Mouse (Mus musculus): ENCODE measurements around the gene Evi2. TPM values are rescaled to one million over a fixed set of nuclear protein-coding genes. Genes with fewer than 3 reads are reported as not detected.

Evi2 gene
- total and polyA plus RNA-seq, 2 experiments from 2014 or later: 0.19 TPM; not detected in 1

DNA sequence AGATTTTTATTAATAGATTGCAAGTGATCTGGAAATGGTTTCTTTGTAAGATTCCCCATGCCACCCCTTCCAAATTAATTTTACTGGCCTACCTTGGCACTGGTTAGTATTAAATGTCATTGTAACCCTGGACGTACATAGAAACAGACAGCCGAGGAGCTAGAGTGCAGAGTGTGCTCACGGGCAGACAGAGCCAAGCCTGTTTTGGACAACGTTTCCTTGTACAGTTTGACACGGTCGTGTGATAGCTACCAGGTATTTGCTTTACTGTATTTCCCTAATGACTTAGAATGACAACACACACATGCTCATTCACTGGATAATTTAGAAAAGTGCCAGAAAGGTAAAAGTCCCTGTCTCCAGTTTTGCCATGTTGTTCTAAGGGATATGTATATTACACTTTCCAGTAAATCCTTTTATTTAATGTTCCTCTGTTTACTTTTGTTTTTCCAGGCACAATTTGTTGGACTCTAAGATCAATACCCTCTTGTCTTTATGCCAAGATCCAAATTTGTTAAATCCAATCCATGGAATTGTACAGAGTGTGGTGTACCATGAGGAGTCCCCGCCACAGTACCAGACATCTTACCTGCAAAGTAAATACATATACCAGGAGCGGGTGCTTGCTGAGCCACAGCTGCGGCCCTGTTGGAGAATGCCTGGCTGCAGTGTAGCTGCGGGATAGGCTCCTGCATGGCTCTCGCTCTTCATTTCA lies 38.0 kb upstream of the Evi2 start:
- ATAC-seq (ENCODE audit: insufficient read depth, low read depth): no peak
- no peaks in the 10 kb centered on the region for H3K9me3 ChIP-seq (replicated peaks; ENCODE audit: control insufficient read depth, low read length)
- no peak overlapping the region for H3K4me3 ChIP-seq (ENCODE audit: low read depth, low read length)
- no peak for DNase-seq (ENCODE audit: low spot score)
- H3K36me3 ChIP-seq (replicated peaks; ENCODE audit: control insufficient read depth, insufficient read depth, low read length): peaks cover 65% of the 10 kb centered on the region
- H3K4me2 ChIP-seq (ENCODE audit: low read depth, low read length): no peak overlapping the region
- no peak overlapping the region for H3K27ac ChIP-seq (ENCODE audit: low read depth)
- 79% methylated on average over 11 of the region's 11 CpGs for WGBS
- no peaks in the 10 kb centered on the region for H3K4me1 ChIP-seq (ENCODE audit: control insufficient read depth, insufficient read depth)
- no peaks in the 10 kb centered on the region for H3K27me3 ChIP-seq (ENCODE audit: control insufficient read depth, insufficient read depth, low read length)
- no peak for TF ChIP-seq EP300 (IDR thresholded peaks at IDR 0.05; ENCODE audit: low read depth)
- TF ChIP-seq CTCF (IDR thresholded peaks at IDR 0.05; ENCODE audit: low read depth): no peak
- no peak overlapping the region for H3K9ac ChIP-seq (replicated peaks; ENCODE audit: low read depth, low read length)

DNA sequence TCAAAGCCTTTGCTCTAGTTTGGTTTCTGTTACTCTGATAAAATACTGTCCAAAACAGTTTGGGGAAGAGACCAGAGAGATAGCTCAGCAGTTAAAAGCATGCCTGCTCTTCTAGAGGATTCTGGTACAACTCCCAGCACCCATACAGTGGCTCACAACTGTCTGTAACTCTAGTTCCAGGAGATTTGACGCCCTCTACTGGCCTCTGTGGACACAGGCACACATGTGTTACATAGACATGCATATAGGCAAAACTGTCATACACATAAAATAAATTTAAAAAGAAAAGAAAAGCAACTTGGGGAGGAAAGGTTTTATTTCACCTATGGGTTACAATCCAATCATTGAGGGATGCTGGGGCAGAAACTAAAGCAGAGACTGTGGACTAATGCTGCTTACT lies 36.6 kb upstream of the Evi2 start:
- Histone ChIP-seq H3K9me3 (replicated peaks; ENCODE audit: control insufficient read depth, low read length) (no peaks in the 10 kb centered on the region), H3K4me1 (ENCODE audit: control insufficient read depth, insufficient read depth) (no peaks in the 10 kb centered on the region), H3K9ac (replicated peaks; ENCODE audit: low read depth, low read length) (no peak overlapping the region), H3K27me3 (ENCODE audit: control insufficient read depth, insufficient read depth, low read length) (no peaks in the 10 kb centered on the region), H3K4me2 (ENCODE audit: low read depth, low read length) (no peak overlapping the region), H3K27ac (ENCODE audit: low read depth) (no peak overlapping the region), H3K4me3 (ENCODE audit: low read depth, low read length) (no peak overlapping the region), H3K36me3 (replicated peaks; ENCODE audit: control insufficient read depth, insufficient read depth, low read length) (peaks cover 75% of the 10 kb centered on the region)
- 73% methylated on average over 1 of the region's 1 CpGs for WGBS
- DNase-seq (ENCODE audit: low spot score): no peak
- no peak for ATAC-seq (ENCODE audit: insufficient read depth, low read depth)
- no peak for TF ChIP-seq EP300 (IDR thresholded peaks at IDR 0.05; ENCODE audit: low read depth)
- no peak for TF ChIP-seq CTCF (IDR thresholded peaks at IDR 0.05; ENCODE audit: low read depth)

DNA sequence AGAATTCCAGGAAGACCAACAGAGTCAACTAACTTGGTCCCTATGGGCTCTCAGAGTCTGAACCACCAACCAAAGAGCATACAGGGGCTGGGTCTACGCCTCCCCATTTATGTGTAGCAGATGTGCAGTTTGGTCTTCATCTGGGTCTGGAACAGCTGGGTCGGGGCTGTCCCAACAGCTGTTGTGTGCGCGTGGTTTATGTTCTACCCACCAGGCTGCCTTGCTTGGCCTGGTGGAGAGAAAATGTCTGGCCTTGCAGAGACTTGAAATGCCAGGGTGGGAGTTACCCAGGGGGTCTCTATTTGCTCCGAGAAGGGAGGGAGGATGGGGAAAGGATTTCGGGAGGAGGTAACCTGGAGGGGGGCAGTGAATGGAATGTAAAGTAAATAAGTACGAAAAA lies 33.1 kb upstream of the Evi2 start:
- DNase-seq (ENCODE audit: low spot score) (no peak), ATAC-seq (ENCODE audit: insufficient read depth, low read depth) (no peak)
- WGBS: 91% methylated on average over 7 of the region's 7 CpGs
- H3K27ac ChIP-seq (ENCODE audit: low read depth): no peak overlapping the region
- H3K4me1 ChIP-seq (ENCODE audit: control insufficient read depth, insufficient read depth): no peaks in the 10 kb centered on the region
- peaks cover 80% of the 10 kb centered on the region for H3K36me3 ChIP-seq (replicated peaks; ENCODE audit: control insufficient read depth, insufficient read depth, low read length)
- no peak overlapping the region for H3K4me3 ChIP-seq (ENCODE audit: low read depth, low read length)
- TF ChIP-seq CTCF (IDR thresholded peaks at IDR 0.05; ENCODE audit: low read depth) (no peak), EP300 (IDR thresholded peaks at IDR 0.05; ENCODE audit: low read depth) (no peak)
- H3K27me3 ChIP-seq (ENCODE audit: control insufficient read depth, insufficient read depth, low read length): no peaks in the 10 kb centered on the region
- no peaks in the 10 kb centered on the region for H3K9me3 ChIP-seq (replicated peaks; ENCODE audit: control insufficient read depth, low read length)
- H3K9ac ChIP-seq (replicated peaks; ENCODE audit: low read depth, low read length): no peak overlapping the region
- H3K4me2 ChIP-seq (ENCODE audit: low read depth, low read length): no peak overlapping the region

DNA sequence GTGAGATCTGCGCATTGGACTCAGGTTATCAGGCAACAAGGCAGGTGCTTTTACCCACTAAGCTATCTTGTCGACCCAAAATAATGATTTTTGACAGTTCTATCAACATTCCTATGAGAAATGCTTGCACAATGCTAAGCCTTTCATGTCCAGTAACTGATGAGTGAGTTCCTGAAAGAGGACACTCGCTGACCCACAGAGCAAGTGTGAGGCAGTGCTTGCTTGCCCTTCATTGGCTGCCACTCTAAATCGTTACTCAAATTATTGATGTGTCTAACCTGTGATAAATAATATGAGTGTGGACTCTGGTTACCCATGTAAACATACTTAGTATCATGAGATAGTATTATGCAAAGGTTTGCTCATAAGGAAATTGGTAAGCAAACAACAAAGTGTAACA lies 30.1 kb upstream of the Evi2 start:
- Histone ChIP-seq H3K9me3 (replicated peaks; ENCODE audit: control insufficient read depth, low read length) (no peaks in the 10 kb centered on the region), H3K4me2 (ENCODE audit: low read depth, low read length) (no peak overlapping the region), H3K4me3 (ENCODE audit: low read depth, low read length) (no peak overlapping the region), H3K9ac (replicated peaks; ENCODE audit: low read depth, low read length) (no peak overlapping the region), H3K27me3 (ENCODE audit: control insufficient read depth, insufficient read depth, low read length) (no peaks in the 10 kb centered on the region), H3K27ac (ENCODE audit: low read depth) (no peak overlapping the region), H3K4me1 (ENCODE audit: control insufficient read depth, insufficient read depth) (no peaks in the 10 kb centered on the region), H3K36me3 (replicated peaks; ENCODE audit: control insufficient read depth, insufficient read depth, low read length) (peaks cover 78% of the 10 kb centered on the region)
- ATAC-seq (ENCODE audit: insufficient read depth, low read depth) (no peak), DNase-seq (ENCODE audit: low spot score) (no peak)
- TF ChIP-seq EP300 (IDR thresholded peaks at IDR 0.05; ENCODE audit: low read depth) (no peak), CTCF (IDR thresholded peaks at IDR 0.05; ENCODE audit: low read depth) (no peak)
- 89% methylated on average over 4 of the region's 4 CpGs for WGBS

DNA sequence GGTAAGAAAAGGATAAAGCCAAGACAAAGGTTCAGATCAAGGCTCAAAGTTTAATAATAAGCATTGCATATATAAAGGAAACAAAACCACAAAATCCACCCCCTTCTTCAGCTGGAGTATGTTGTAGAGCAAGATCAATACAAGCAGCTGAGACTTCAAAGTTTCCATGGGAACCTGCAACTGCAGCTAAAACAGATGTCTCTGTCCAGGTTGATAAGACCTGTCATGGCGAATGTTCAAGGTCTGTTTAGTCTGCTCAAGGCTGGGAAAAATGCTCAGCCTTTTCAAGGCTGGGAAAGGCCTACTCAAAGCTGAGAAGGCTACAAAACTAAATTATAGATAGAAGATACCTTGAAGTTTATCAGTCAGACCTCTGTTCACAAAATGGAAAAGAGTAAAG lies 22.2 kb upstream of the Evi2 start:
- TF ChIP-seq EP300 (IDR thresholded peaks at IDR 0.05; ENCODE audit: low read depth) (no peak), CTCF (IDR thresholded peaks at IDR 0.05; ENCODE audit: low read depth) (no peak)
- H3K4me3 ChIP-seq (ENCODE audit: low read depth, low read length): no peak overlapping the region
- ATAC-seq (ENCODE audit: insufficient read depth, low read depth) (no peak), DNase-seq (ENCODE audit: low spot score) (no peak)
- no peak overlapping the region for H3K27ac ChIP-seq (ENCODE audit: low read depth)
- H3K9me3 ChIP-seq (replicated peaks; ENCODE audit: control insufficient read depth, low read length): no peaks in the 10 kb centered on the region
- H3K9ac ChIP-seq (replicated peaks; ENCODE audit: low read depth, low read length): no peak overlapping the region
- no peak overlapping the region for H3K4me2 ChIP-seq (ENCODE audit: low read depth, low read length)
- no peaks in the 10 kb centered on the region for H3K27me3 ChIP-seq (ENCODE audit: control insufficient read depth, insufficient read depth, low read length)
- no peaks in the 10 kb centered on the region for H3K4me1 ChIP-seq (ENCODE audit: control insufficient read depth, insufficient read depth)
- H3K36me3 ChIP-seq (replicated peaks; ENCODE audit: control insufficient read depth, insufficient read depth, low read length): peaks cover 74% of the 10 kb centered on the region
- WGBS: 55% methylated on average over 1 of the region's 1 CpGs

DNA sequence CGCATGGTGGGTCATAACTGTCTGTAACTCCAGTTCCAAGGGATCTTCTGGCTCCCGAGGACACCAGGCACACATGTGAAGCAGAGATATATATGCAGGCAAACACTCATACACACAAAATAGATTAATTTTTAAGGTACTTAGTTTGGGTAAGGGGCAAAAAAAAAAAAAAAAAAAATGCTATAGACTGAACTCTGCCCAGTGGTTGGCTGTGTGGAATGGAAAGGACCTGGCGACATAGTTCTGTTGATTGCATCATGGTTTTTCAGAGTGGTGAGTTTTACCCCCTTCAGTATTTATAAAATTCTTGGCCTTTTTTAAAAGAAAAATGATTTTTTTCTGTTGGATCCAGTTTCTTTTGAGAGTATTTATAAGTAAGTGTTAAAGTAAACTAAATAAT lies 5.9 kb upstream of the Evi2 start:
- no peak overlapping the region for H3K27ac ChIP-seq (ENCODE audit: low read depth)
- DNase-seq (ENCODE audit: low spot score): no peak
- WGBS: 97% methylated on average over 3 of the region's 3 CpGs
- no peaks in the 10 kb centered on the region for H3K27me3 ChIP-seq (ENCODE audit: control insufficient read depth, insufficient read depth, low read length)
- no peak overlapping the region for H3K4me3 ChIP-seq (ENCODE audit: low read depth, low read length)
- no peak overlapping the region for H3K4me2 ChIP-seq (ENCODE audit: low read depth, low read length)
- H3K4me1 ChIP-seq (ENCODE audit: control insufficient read depth, insufficient read depth): peaks cover 13% of the 10 kb centered on the region
- no peak for ATAC-seq (ENCODE audit: insufficient read depth, low read depth)
- peaks cover 36% of the 10 kb centered on the region for H3K36me3 ChIP-seq (replicated peaks; ENCODE audit: control insufficient read depth, insufficient read depth, low read length)
- H3K9ac ChIP-seq (replicated peaks; ENCODE audit: low read depth, low read length): no peak overlapping the region
- no peak for TF ChIP-seq EP300 (IDR thresholded peaks at IDR 0.05; ENCODE audit: low read depth)
- TF ChIP-seq CTCF (IDR thresholded peaks at IDR 0.05; ENCODE audit: low read depth): no peak
- no peaks in the 10 kb centered on the region for H3K9me3 ChIP-seq (replicated peaks; ENCODE audit: control insufficient read depth, low read length)

Measured in heart, postnatal 0 days (tissue).